Mouse (Mus musculus) embryonic facial prominence, embryonic 14.5 days (tissue): ENCODE data around the gene Gm17482. TPM values are rescaled to one million over a fixed set of nuclear protein-coding genes. Genes with fewer than 3 reads are reported as not detected.

Source experiments
- ATAC-seq: fragments of 200-750 bp; cut with Nextera tagmentation; 2 replicates; pipeline ENCODE4 v1.8.0; 2017; ENCODE audit warnings: low read depth, moderate number of reproducible peaks, moderate TSS enrichment
- DNase-seq: peaks from one replicate; pipeline ENCODE4 v3.0.0-alpha.2; 2015; ENCODE audit warnings: low spot score
- H3K27ac ChIP-seq: fragments of 300-500 bp; sonication (generic); replicated peaks from 2 replicates; pipeline ENCODE4 v1.5.1; 2014; ENCODE audit warnings: low read depth, mild to moderate bottlenecking, low read length, moderate library complexity
- H3K27me3 ChIP-seq: fragments of 300-500 bp; sonication (generic); replicated peaks from 2 replicates; pipeline ENCODE4 v1.6.1; 2014; ENCODE audit warnings: low read length; ENCODE audit not compliant: control insufficient read depth, insufficient read depth
- H3K36me3 ChIP-seq: fragments of 300-500 bp; sonication (generic); 2 replicates; pipeline ENCODE4 v1.6.1; 2014; ENCODE audit warnings: low read length, mixed read lengths; ENCODE audit not compliant: control insufficient read depth, insufficient read depth
- H3K4me1 ChIP-seq: fragments of 300-500 bp; sonication (generic); 2 replicates; pipeline ENCODE4 v1.6.1; 2014; ENCODE audit warnings: antibody characterized with exemption, low read length; ENCODE audit not compliant: control insufficient read depth, insufficient read depth
- H3K4me2 ChIP-seq: fragments of 300-500 bp; sonication (generic); 2 replicates; pipeline ENCODE4 v1.6.1; 2014; ENCODE audit warnings: low read depth, mild to moderate bottlenecking, low read length, moderate library complexity, mixed read lengths
- H3K4me3 ChIP-seq: fragments of 300-500 bp; sonication (generic); 2 replicates; pipeline ENCODE4 v1.5.1; 2014; ENCODE audit warnings: low read depth, mild to moderate bottlenecking, low read length
- H3K9ac ChIP-seq: fragments of 300-500 bp; sonication (generic); 2 replicates; pipeline ENCODE4 v1.6.1; 2014; ENCODE audit warnings: low read depth, mild to moderate bottlenecking, low read length, moderate library complexity, mixed read lengths
- H3K9me3 ChIP-seq: fragments of 300-500 bp; sonication (generic); 2 replicates; pipeline ENCODE4 v1.6.1; 2016; ENCODE audit warnings: low read length; ENCODE audit not compliant: control insufficient read depth
- WGBS: fragments of 180-500 bp; shearing (Covaris S2); extraction: QIAGEN DNeasy Blood & Tissue Kit; methylation state at CpG from one replicate; pipeline ENCODE4 v1.1.7; 2014; 5-methylcytosine and 5-hydroxymethylcytosine counted together
- polyA plus RNA-seq: library from polyadenylated mRNA; unstranded; fragments of >200 nt; fragmentation: Nextera tagmentation; extraction: Ambion mirVana; gene quantifications from 2 replicates; pipeline ENCODE4 v1.2.1, GENCODE M21; 2014

Gene Gm17482
- polyA plus RNA-seq, 1 experiment from 2014 or later = not detected

DNA sequence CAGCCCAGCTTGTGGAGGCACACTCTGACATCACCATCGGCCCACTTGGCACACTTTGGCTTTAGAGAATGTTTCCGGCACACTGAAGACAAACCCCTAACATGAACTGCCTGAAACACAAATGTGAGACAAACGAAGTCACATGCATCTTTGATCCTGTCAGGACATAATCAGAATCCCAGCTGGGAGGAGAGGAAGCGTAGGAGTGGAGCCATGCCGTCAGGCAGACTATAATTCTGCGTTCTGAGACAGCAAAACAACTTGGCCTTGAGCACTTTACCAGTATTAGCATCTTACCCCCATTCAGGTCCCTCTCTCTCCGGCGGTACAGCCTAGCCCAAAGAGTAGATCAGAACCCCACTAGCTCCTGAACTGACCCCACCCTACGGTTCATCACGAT is 46.2 kb downstream of the Gm17482 start:
- Histone ChIP-seq H3K4me3 (no peak overlapping the region), H3K36me3 (no peaks in the 10 kb centered on the region), H3K9me3 (no peaks in the 10 kb centered on the region), H3K4me1 (peaks cover 3% of the 10 kb centered on the region; the same call in 1 of the 2 replicates), H3K27me3 (no peaks in the 10 kb centered on the region), H3K4me2 (no peak overlapping the region), H3K9ac (no peak overlapping the region), H3K27ac (no peak overlapping the region)
- no peak for DNase-seq
- 87% methylated on average over 10 of the region's 10 CpGs for WGBS
- ATAC-seq = no peak

DNA sequence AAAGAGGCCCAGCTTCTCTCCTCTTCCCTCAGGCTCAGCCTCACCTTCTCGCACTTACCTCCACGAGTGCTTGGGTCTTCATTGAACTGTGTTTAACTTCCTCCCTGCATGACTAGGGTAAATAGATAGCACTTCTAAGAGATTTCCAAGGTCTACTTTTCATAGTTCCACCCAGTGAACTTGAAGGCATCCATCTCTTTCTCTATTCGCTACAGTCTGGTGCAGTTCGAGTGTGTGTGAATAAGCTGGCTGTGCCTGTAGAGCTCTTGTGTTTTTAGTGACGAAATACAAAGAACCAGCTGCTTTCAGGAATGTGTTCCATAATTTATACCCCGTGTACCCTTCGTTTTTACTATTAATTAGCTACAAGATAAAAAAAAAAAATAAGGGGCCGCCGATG is 47.6 kb downstream of the Gm17482 start:
- WGBS = 72% methylated on average over 9 of the region's 9 CpGs
- ATAC-seq = no peak
- no peak overlapping the region for H3K27ac ChIP-seq

DNA sequence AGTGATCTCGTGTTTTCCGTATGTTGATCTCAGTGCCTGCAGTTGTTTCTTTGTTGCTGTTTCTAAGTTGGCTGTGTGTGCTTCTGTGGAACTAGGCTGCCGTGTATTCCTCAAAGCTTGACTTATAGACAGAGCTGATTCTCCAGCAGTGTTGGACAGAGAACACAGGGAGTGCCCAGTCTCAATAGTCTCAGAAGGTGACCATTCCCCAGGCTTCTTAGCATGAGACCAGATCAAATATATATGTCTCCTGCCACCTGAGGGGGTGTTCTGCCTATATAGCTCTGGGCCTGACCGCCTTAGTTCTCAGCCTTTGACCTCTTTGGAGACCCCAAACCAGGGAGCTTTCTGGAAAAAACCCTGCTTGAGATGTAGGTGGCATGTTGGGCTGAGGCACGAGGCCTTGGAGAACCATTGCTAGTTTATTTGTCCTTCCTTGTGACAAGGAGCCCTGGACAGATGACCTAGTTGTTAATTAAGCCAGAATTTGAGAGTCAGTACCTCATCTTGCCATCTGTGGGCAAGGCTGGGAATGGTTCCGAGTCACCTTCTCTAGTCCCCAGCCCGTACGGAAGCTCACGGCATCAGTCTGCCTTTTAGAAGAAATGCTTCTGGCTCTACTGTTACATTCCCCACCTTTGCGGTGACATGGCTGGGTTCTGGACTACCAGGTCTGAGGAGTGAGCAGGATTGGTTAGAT is 48.1 kb downstream of the Gm17482 start:
- H3K4me3 ChIP-seq = no peak overlapping the region
- DNase-seq (no peak), ATAC-seq (no peak)
- no peak overlapping the region for H3K27ac ChIP-seq
- 94% methylated on average over 10 of the region's 10 CpGs for WGBS
- peaks cover 3% of the 10 kb centered on the region; the same call in 1 of the 2 replicates for H3K4me1 ChIP-seq
- no peaks in the 10 kb centered on the region for H3K36me3 ChIP-seq
- no peak overlapping the region for H3K9ac ChIP-seq
- H3K27me3 ChIP-seq = no peaks in the 10 kb centered on the region
- no peaks in the 10 kb centered on the region for H3K9me3 ChIP-seq
- H3K4me2 ChIP-seq = no peak overlapping the region

More for the DNA sequence above, 47.6 kb downstream of the Gm17482 start:
- DNase-seq = no peak
- H3K9ac ChIP-seq = no peak overlapping the region
- no peaks in the 10 kb centered on the region for H3K36me3 ChIP-seq
- no peaks in the 10 kb centered on the region for H3K9me3 ChIP-seq
- H3K27me3 ChIP-seq = no peaks in the 10 kb centered on the region
- no peak overlapping the region for H3K4me2 ChIP-seq
- H3K4me3 ChIP-seq = no peak overlapping the region
- H3K4me1 ChIP-seq = peaks cover 3% of the 10 kb centered on the region; the same call in 1 of the 2 replicates

- Histone ChIP-seq H3K4me3 (no peak overlapping the region), H3K4me2 (no peak overlapping the region), H3K4me1 (no peaks in the 10 kb centered on the region), H3K27me3 (no peaks in the 10 kb centered on the region), H3K27ac (no peak overlapping the region), H3K9me3 (no peaks in the 10 kb centered on the region), H3K36me3 (no peaks in the 10 kb centered on the region), H3K9ac (no peak overlapping the region)
- DNase-seq (no peak), ATAC-seq (no peak)
- WGBS = 61% methylated on average over 8 of the region's 8 CpGs
Measured at GRCm38 (mm10) chr6:115278086-115278485, 50.9 kb downstream of the Gm17482 start.

- no peaks in the 10 kb centered on the region for H3K9me3 ChIP-seq
- 80% methylated on average over 2 of the region's 2 CpGs for WGBS
- H3K36me3 ChIP-seq = no peaks in the 10 kb centered on the region
Measured at GRCm38 (mm10) chr6:115279639-115280038, 52.5 kb downstream of the Gm17482 start.

DNA sequence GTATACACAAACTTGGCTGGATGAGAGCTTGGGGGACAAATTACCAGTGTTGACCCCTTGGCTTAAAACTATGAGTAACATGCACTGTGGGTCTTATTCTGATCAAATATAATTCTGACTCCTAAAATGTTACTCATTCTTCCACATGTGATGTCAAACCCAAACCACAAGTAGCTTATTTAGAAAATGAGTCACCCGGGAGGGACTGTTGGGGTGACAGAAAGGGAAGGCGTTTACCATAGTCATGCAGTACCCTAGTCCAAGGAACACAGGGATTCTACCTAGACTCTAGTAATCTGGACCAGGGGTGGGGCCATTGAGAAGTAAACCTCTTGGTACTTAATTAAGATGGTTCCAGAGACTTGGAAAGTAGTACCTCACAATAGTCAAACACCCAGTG is 57.0 kb downstream of the Gm17482 start:
- Histone ChIP-seq H3K9ac (no peak overlapping the region), H3K4me3 (no peak overlapping the region), H3K4me2 (no peak overlapping the region), H3K27me3 (no peaks in the 10 kb centered on the region), H3K27ac (no peak overlapping the region), H3K4me1 (no peaks in the 10 kb centered on the region), H3K9me3 (no peaks in the 10 kb centered on the region), H3K36me3 (no peaks in the 10 kb centered on the region)
- WGBS = 82% methylated on average over 2 of the region's 2 CpGs
- DNase-seq = no peak
- no peak for ATAC-seq

More at GRCm38 (mm10) chr6:115279639-115280038, 52.5 kb downstream of the Gm17482 start:
- H3K27me3 ChIP-seq = no peaks in the 10 kb centered on the region
- H3K4me2 ChIP-seq = no peak overlapping the region
- no peak overlapping the region for H3K27ac ChIP-seq
- H3K9ac ChIP-seq = no peak overlapping the region
- H3K4me3 ChIP-seq = no peak overlapping the region
- DNase-seq = peak; percentile 19
- H3K4me1 ChIP-seq = no peaks in the 10 kb centered on the region
- ATAC-seq = no peak

- Histone ChIP-seq H3K36me3 (no peaks in the 10 kb centered on the region), H3K27ac (no peak overlapping the region), H3K4me2 (no peak overlapping the region), H3K9ac (no peak overlapping the region), H3K9me3 (no peaks in the 10 kb centered on the region), H3K27me3 (no peaks in the 10 kb centered on the region), H3K4me3 (no peak overlapping the region), H3K4me1 (0 out of 2 replicates have a peak, but pooled peaks cover 3% of the 10 kb centered on the region)
- ATAC-seq = no peak
- 52% methylated on average over 6 of the region's 6 CpGs for WGBS
- peak; percentile 54 for DNase-seq
Measured at GRCm38 (mm10) chr6:115286441-115286840, 59.3 kb downstream of the Gm17482 start.

- Histone ChIP-seq H3K27me3 (no peaks in the 10 kb centered on the region), H3K4me3 (no peak overlapping the region), H3K9me3 (no peaks in the 10 kb centered on the region), H3K27ac (no peak overlapping the region), H3K4me1 (0 out of 2 replicates have a peak, but pooled peaks cover 3% of the 10 kb centered on the region), H3K4me2 (no peak overlapping the region), H3K9ac (no peak overlapping the region), H3K36me3 (no peaks in the 10 kb centered on the region)
- 87% methylated on average over 3 of the region's 3 CpGs for WGBS
- ATAC-seq (no peak), DNase-seq (no peak)
Measured at GRCm38 (mm10) chr6:115288223-115288622, 61.1 kb downstream of the Gm17482 start.

DNA sequence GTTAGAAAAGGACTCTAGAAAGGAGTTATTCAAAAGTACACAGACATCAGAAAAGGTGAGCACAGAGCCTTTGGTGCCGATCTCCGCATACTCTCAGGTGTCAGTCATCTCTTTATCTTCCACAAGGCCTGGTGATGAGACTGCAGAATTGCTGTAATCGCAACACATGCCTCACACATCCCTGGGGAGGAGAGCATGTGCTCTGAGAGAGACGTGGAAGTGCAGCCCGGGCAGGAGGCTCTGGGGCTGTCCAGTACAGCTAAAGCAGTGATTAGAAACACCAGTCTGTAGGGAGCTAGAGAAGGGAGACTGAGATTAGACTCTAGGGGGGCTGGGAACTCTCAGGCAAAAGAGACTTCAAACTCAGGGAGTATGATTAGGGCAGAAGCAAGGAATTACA is 63.4 kb downstream of the Gm17482 start:
- no peak overlapping the region for H3K9ac ChIP-seq
- no peak for ATAC-seq
- no peaks in the 10 kb centered on the region for H3K36me3 ChIP-seq
- DNase-seq = no peak
- H3K4me2 ChIP-seq = no peak overlapping the region
- H3K27ac ChIP-seq = no peak overlapping the region
- H3K4me1 ChIP-seq = 0 out of 2 replicates have a peak, but pooled peaks cover 3% of the 10 kb centered on the region
- WGBS = 37% methylated on average over 5 of the region's 5 CpGs
- no peaks in the 10 kb centered on the region for H3K9me3 ChIP-seq
- H3K27me3 ChIP-seq = no peaks in the 10 kb centered on the region
- no peak overlapping the region for H3K4me3 ChIP-seq
